Mouse (Mus musculus) frontal cortex, postnatal 10 days (tissue): ENCODE measurements at regions not wholly inside any gene's neighbourhood (a gene's known extent, or its start where the extent isn't known, plus 50 kb on each side); places are given as distances from the start of the nearest gene placed in this dataset.

Experiments used
- DNase-seq, 2 experiments: peaks; one replicate each; pipeline ENCODE4 v3.0.0; 2022; ENCODE audit warnings: low spot score in 2 of 2, mixed read lengths in 1 of 2

DNA sequence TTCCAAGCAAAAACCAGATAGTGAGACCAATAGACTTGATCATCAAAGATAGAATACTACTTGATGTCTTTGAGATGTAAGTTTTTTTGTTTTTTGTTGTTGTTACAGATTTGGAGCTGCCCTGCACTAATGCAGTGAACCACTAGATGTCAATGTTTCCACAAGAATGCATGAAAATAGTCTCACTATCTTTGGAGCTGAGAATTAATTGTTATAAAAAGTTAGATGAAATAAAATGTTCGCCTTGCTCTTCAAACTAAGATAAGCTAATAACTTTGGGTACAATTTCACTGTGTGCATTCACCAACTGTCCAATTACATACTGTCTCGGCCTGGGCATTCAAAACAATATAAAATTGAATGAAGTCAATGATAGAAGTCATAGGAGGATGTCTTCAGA, 223.2 kb upstream of the Agtr1b start:
- peak in 1 of 2 experiments; percentile 22 for DNase-seq

DNA sequence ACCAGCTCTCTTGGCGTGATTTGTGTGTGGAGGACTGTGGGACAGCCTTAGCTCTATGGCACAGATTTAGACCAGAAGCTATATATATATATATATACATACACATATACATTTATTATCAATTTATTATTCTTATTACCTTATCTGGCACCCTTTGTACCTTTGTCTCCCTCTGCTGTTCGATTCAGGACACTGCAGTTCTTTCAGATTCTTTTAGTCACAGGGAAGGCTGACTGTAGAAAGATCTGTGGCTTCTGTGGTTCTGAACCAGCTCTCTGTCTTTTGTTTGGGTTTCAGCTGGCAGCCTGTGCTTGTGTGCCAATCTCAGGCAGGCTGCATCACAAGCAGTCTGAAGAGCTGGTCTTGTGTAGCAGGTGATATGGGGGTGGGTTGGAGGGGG, 184.6 kb upstream of the Agtr1b start:
- DNase-seq, result no peak

DNA sequence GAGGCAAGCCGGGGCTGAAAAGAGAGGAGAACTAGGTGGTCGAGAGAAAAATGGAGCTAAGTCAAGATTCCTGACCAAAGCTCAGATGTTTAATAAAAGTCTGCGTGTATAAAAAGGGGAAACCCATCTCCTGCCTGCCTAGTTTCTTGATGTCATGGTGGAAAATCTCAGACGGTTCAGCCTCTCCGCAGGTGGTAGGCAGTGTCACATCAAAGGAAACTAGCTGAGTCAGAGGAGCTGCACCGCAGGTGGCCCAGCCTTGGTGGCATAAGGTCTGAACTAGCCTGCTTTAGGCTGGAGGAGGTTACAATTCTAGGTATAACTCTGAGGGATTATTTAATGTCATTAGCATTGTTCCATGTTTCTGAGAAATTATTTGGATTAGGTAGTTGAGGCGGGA, 177.0 kb upstream of the Agtr1b start:
- DNase-seq, result no peak

DNA sequence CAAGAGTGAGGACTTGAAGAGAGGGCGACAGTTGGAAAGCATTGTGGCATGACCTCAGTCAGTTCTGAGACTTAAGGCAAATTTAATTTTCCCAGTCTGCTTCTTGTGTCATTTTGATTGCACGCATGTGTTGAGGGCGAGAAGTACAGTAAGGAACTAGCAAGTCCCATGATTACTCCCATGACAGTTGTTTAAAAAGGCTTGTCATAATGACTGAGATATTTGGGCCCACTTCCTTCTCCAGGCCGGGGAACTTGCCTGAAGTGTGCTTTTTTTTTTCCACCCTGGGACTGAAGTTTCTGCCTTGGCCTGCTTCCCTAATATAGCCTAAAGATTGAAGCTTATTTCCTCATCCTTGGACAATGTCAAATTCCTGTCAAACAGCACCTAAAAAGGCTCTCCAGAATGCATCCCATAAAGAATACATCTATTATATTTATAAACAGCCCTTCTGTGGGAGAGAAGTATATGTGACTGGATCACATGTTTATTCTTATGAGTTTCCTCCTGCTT, 171.6 kb upstream of the Agtr1b start:
- no peak for DNase-seq

DNA sequence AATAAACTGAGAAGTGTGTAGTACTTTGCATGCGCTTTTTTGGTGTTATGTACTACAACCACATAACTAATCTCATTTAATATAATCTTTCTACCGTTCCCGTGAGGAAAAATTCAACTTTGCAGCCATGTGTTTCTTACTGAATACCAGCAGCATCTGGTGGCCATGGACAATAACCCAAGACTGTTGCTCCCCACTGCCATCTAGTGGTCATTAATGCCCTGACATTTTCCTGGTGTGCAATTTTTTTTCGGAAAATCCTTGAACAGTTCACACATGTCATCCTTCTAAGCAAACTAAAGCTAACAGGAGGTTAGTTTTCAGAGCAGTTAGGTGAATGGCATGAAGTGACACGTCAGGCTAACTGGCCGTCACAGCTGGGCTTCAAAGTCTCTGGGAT, 153.8 kb upstream of the Agtr1b start:
- DNase-seq, result no peak

DNA sequence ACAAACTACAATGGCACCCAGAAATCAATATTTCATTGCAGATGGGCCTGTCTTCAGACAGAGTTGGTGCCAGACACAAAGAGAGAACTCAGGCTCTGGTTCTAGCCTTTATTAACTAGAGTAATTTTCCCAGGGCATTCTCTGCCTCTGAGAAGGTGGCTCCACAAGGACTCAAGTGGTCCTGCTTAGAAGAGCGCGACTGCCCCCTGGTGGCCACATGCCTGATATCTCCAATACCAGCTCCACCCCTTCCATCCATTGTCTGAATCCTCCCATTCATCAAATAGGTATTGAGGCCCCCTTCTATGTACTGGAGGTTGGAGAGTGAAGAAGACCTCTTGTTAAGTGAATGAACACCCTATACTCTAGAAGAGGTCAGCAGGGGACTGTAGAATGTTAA, 142.2 kb upstream of the Agtr1b start:
- peak; percentile 26 to 57 for DNase-seq

DNA sequence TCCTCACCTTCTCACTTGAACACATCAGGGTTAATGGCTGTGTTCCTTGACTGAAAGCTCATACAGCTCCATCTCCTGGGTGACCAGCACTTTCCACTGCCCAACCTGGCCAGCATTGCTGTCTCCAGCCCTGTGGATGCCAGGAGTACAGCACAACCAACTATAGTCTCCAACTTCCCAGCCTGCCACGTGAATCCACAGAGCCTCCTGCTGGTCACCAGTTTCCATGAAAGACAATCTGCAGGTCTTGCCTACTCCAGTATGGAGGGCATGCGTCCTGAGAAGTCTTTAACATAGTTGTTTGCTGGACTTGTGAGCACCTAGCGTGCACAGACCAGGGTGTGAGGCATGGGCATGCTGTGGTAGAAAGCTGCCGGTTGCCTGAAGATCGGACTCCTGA, 138.6 kb upstream of the Agtr1b start:
- no peak for DNase-seq
